Mouse (Mus musculus): ENCODE measurements around the gene Sirt6. TPM values are rescaled to one million over a fixed set of nuclear protein-coding genes. Genes with fewer than 3 reads are reported as not detected.

Gene Sirt6
- 75.3 and 78.0 TPM in 2 replicates for polyA plus RNA-seq (2012)

GRCm38 (mm10) chr10:81626994-81627835 lies at the start of gene Sirt6:
TSS of gene Sirt6 (minus strand) at chr10:81627797.

DNA sequence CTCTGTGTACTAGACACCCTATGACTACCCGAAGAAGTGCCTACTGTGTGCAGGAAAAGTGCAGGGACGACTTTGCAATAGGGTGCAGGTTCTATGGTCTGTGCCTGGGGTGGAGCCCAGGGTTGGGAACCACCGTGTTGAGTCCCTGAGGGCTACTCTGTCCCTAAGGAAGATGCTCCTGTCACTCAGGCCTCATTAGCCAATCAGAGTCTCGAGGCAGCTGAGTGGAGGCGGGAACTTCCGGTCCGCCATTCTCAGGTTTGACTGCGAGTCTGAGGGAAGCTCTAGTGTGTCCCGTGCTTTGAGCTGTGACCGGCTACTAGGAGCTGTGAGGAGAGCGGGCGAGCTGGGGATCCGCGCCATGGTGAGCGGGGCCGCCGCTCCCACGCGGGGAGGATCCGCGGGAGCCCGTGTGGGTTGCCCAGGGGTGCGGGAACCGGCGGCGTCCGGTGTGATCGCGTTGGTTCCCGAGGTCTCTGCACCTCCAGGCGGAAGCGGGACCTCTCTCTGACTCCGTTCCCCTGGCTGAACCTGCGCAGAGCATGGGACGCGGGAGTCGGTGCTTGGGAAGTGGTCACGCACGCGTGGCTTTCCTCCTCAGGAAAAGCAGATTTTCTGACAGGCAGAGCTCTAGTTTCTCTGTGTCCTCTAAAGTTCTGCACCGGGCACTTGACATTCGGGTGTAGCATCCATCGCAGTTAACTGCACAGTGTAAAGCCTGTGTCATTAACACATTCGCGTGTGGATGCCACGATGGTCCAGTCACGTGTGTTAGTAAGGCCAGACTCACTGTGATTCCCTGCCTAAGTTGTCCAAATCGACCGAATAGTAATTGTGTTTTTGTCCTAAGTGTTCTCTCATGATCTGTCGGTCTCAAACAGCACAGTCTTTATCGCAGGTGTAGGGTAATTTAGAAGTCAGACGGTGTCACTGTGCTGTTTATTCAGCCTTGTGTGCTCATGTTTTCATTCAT lies 21.5 kb upstream of the Sirt6 start, which contains the start of gene Gm10778:
TSS of gene Gm10778 (plus strand) at position 257 of the 973 bp plus-strand sequence.

GRCm38 (mm10) chr10:81628390-81628789 lies 793 bp upstream of the Sirt6 start, which contains the start of gene Ankrd24:
TSS of gene Ankrd24 (plus strand) at chr10:81628540.

GRCm38 (mm10) chr10:81605974-81606751 lies 21.4 kb downstream of the Sirt6 start, which contains the start of gene BC025920:
TSS of gene BC025920 (plus strand) at chr10:81606270.

DNA sequence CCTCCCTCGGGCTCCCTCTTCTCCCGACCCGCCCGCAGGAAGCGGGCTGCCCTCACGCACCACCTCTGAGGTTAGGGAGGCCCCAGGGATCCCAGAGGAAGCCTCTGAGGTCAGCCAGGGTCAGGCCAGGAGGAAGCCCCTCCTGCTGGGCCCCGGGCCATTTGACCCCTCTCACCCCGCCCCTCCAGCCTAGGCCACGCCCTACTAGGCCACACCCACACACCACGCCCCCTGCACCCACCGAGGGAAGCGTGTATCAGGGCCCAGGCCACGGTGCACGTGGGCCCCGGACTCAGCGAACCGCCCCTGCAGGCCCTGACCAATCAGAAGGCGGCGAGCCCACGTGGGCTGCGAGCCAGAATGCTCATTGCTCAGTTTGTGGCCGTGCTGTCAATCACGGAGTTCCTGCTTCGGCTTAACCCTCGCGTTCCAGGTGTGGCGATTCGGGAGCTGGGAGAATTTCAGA lies 26.8 kb downstream of the Sirt6 start, which contains the start of gene Tle6:
TSS of gene Tle6 (minus strand) at position 336 of the 466 bp plus-strand sequence.

GRCm38 (mm10) chr10:81574081-81575056 lies 53.2 kb downstream of the Sirt6 start, which contains the start of gene Tle2:
TSS of gene Tle2 (plus strand) at chr10:81574561.

Other genes starting within 250 kb of the Sirt6 start
- gene Fzr1, start 249.3 kb downstream of the Sirt6 start, polyA plus RNA-seq (2012) = 55.8 and 61.0 TPM in 2 replicates
- 169 and 171 TPM in 2 replicates for gene Dohh, start 243.4 kb downstream of the Sirt6 start, polyA plus RNA-seq (2012)
- gene Gm48551, start 243.3 kb downstream of the Sirt6 start, polyA plus RNA-seq (2012) = 0.64 and 1.3 TPM in 2 replicates
- gene Gm48552, start 238.8 kb downstream of the Sirt6 start, polyA plus RNA-seq (2012) = 6.5 and 12.0 TPM in 2 replicates
- 9.7 and 10.1 TPM in 2 replicates for gene Smim24, start 234.7 kb downstream of the Sirt6 start, polyA plus RNA-seq (2012)
- gene Nfic, start 172.2 kb downstream of the Sirt6 start, polyA plus RNA-seq (2012) = 223 and 238 TPM in 2 replicates
- gene Celf5, start 145.1 kb downstream of the Sirt6 start, polyA plus RNA-seq (2012) = 0.11 and 0.35 TPM in 2 replicates
- 293 and 377 TPM in 2 replicates for gene Ncln, start 131.4 kb downstream of the Sirt6 start, polyA plus RNA-seq (2012)
- 29.4 and 31.3 TPM in 2 replicates for gene S1pr4, start 127.7 kb downstream of the Sirt6 start, polyA plus RNA-seq (2012)
- gene Gna15, start 103.6 kb downstream of the Sirt6 start, polyA plus RNA-seq (2012) = 62.5 and 63.6 TPM in 2 replicates
- gene Gna11, start 82.6 kb downstream of the Sirt6 start, polyA plus RNA-seq (2012) = 12.9 and 13.1 TPM in 2 replicates
- gene Aes, start 68.3 kb downstream of the Sirt6 start, polyA plus RNA-seq (2012) = 1,582 and 1,630 TPM in 2 replicates
- gene Tle2, start 53.2 kb downstream of the Sirt6 start, polyA plus RNA-seq (2012) = 19.6 and 35.0 TPM in 2 replicates
- 28.2 and 41.6 TPM in 2 replicates for gene Tle6, start 26.7 kb downstream of the Sirt6 start, polyA plus RNA-seq (2012)
- 0.09 and 0.15 TPM in 2 replicates for gene BC025920, start 21.5 kb downstream of the Sirt6 start, polyA plus RNA-seq (2012)
- gene Ankrd24, start 743 bp upstream of the Sirt6 start, polyA plus RNA-seq (2012) = 5.9 and 7.5 TPM in 2 replicates
- 0.09 and 0.13 TPM in 2 replicates for gene Gm10778, start 21.3 kb upstream of the Sirt6 start, polyA plus RNA-seq (2012)
- gene Zfp433, start 77.0 kb upstream of the Sirt6 start, polyA plus RNA-seq (2012) = 0.27 TPM in 1 of 2 replicates, not detected in the other
- gene Gm3055, start 143.4 kb upstream of the Sirt6 start, polyA plus RNA-seq (2012) = 0.04 TPM in 1 of 2 replicates, not detected in the other
- gene Gm4767, start 184.4 kb upstream of the Sirt6 start, polyA plus RNA-seq (2012) = not detected in 2 replicates
- gene Gm32687, start 236.1 kb upstream of the Sirt6 start, polyA plus RNA-seq (2012) = 0.04 and 0.21 TPM in 2 replicates

Measured in megakaryocyte-erythroid progenitor cell, adult 5 weeks (primary cell).